Mouse (Mus musculus) spleen, postnatal 10 days (tissue): ENCODE data around the gene Srd5a2.
A peak's percentile ranks its signal among the peaks of the same experiment; 100 is the strongest.
"Not testable (repeated sequence)": the region's sequence is repeated elsewhere in the genome, so short reads cannot be mapped to it uniquely, and the experiment has no call there.

Experiments used
- DNase-seq, 2 experiments: peaks; one replicate each; pipeline ENCODE4 v3.0.0; 2021 to 2022; ENCODE audit warnings: low spot score in 2 of 2

The Srd5a2 gene

GRCm38 (mm10) chr17:74047210-74048082 is at the start of gene Srd5a2:
Srd5a2 (minus strand) TSS chr17:74047916.
- no peak for DNase-seq

- DNase-seq: no peak
Observed at GRCm38 (mm10) chr17:74088886-74089678, 41.4 kb upstream of the Srd5a2 start.

GRCm38 (mm10) chr17:74088016-74088415 is 40.3 kb upstream of the Srd5a2 start:
- DNase-seq: no peak

GRCm38 (mm10) chr17:74083370-74083769 is 35.7 kb upstream of the Srd5a2 start:
- DNase-seq: no peak

- no peak for DNase-seq
Observed at GRCm38 (mm10) chr17:74080076-74080615, 32.4 kb upstream of the Srd5a2 start.

GRCm38 (mm10) chr17:74078776-74079495 is 31.2 kb upstream of the Srd5a2 start:
- DNase-seq: no peak

- not testable (repeated sequence) for DNase-seq
Observed at GRCm38 (mm10) chr17:74073067-74073466, 25.4 kb upstream of the Srd5a2 start.

GRCm38 (mm10) chr17:74062763-74063162 is 15.0 kb upstream of the Srd5a2 start:
- not testable (repeated sequence) for DNase-seq

- DNase-seq: no peak
Observed at GRCm38 (mm10) chr17:74048229-74048816, 607 bp upstream of the Srd5a2 start.

GRCm38 (mm10) chr17:74043754-74044153 is 4.0 kb downstream of the Srd5a2 start:
- DNase-seq: no peak

- DNase-seq: peak; percentile 69 to 83
Observed at GRCm38 (mm10) chr17:74020526-74021203, 27.1 kb downstream of the Srd5a2 start.

GRCm38 (mm10) chr17:74018281-74018680 is 29.4 kb downstream of the Srd5a2 start:
- DNase-seq: no peak

- DNase-seq: no peak
Observed at GRCm38 (mm10) chr17:74017649-74018048, 30.1 kb downstream of the Srd5a2 start.

GRCm38 (mm10) chr17:74015128-74015527 is 32.6 kb downstream of the Srd5a2 start:
- DNase-seq: no peak

- DNase-seq: no peak
Observed at GRCm38 (mm10) chr17:74008680-74009079, 39.0 kb downstream of the Srd5a2 start.

- DNase-seq: no peak
Observed at GRCm38 (mm10) chr17:74007001-74007400, 40.7 kb downstream of the Srd5a2 start.

- DNase-seq: no peak
Observed at GRCm38 (mm10) chr17:74002396-74002795, 45.3 kb downstream of the Srd5a2 start.

GRCm38 (mm10) chr17:73995907-73996645 is 51.6 kb downstream of the Srd5a2 start:
- DNase-seq: no peak

GRCm38 (mm10) chr17:73991264-73991663 is 56.5 kb downstream of the Srd5a2 start:
- no peak for DNase-seq

- DNase-seq: no peak
Observed at GRCm38 (mm10) chr17:73986571-73986970, 61.1 kb downstream of the Srd5a2 start.
